Mouse (Mus musculus): ENCODE measurements at regions not wholly inside any gene's neighbourhood (a gene's known extent, or its start where the extent isn't known, plus 50 kb on each side); places are given as distances from the start of the nearest gene placed in this dataset.
A peak's percentile ranks its signal among the peaks of the same experiment; 100 is the strongest.
"Not testable (repeated sequence)": the region's sequence is repeated elsewhere in the genome, so short reads cannot be mapped to it uniquely, and the experiment has no call there.

DNA sequence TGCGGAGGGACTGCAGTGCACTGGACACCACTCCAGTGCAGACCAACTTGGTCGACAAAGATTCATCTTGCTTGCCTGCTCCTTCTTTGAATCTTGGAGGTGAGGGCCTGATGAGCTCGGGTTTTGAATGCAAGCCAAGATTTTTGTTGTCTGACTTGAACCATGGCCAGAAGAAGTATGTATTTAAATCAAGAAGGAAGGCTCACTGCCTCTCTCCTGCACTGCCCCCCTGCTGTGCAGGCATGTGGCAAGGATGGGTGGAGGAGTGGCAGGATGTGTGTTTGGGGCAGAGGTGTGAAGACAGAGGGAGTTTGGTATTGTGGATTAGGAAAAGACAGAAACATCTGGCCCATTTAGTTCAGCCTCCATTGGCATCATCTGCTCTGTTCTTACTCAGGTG, 179.1 kb downstream of the Opa1 start:
- ATAC-seq (ENCODE audit: low FRiP score, low TSS enrichment): no peak
- DNase-seq: no peak
- no peaks in the 10 kb centered on the region for H3K4me1 ChIP-seq (ENCODE audit: control insufficient read depth, insufficient read depth, low read length)
- H3K4me2 ChIP-seq (ENCODE audit: low read length): no peak overlapping the region
- no peak overlapping the region for H3K27ac ChIP-seq (replicated peaks; ENCODE audit: low read depth, low read length)
- peaks cover 5% of the 10 kb centered on the region for H3K27me3 ChIP-seq (ENCODE audit: control insufficient read depth, insufficient read depth, low read length)
- H3K9ac ChIP-seq (replicated peaks; ENCODE audit: low read length): no peak overlapping the region
- H3K36me3 ChIP-seq (ENCODE audit: control insufficient read depth, insufficient read depth, low read length): no peaks in the 10 kb centered on the region
- H3K4me3 ChIP-seq (replicated peaks; ENCODE audit: low read depth, low read length): no peak overlapping the region
- no peaks in the 10 kb centered on the region for H3K9me3 ChIP-seq (ENCODE audit: control insufficient read depth, low read length)
- WGBS: 77% methylated on average over 3 of the region's 3 CpGs

DNA sequence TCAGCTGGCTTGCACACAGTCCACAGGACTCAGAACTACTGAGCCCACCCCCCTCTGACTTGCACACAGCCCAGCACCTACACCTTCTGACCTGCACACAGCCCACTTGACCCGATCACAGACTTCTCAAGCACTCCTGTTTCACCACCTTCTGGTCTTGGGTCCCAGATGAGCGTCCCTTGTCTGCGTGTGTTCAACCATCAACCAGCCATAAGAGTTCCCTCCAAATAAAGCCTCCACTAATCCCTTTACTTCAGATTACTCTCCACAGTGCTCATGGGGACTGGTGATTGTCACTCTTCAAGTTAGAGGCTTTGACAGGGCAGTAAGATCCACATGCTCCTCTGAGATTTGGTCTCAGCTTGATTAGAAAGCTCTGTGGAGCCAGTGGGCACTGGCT, 180.3 kb downstream of the Opa1 start:
- Histone ChIP-seq H3K9me3 (ENCODE audit: control insufficient read depth, low read length) (no peaks in the 10 kb centered on the region), H3K27ac (replicated peaks; ENCODE audit: low read depth, low read length) (no peak overlapping the region), H3K4me3 (replicated peaks; ENCODE audit: low read depth, low read length) (no peak overlapping the region), H3K4me2 (ENCODE audit: low read length) (no peak overlapping the region), H3K36me3 (ENCODE audit: control insufficient read depth, insufficient read depth, low read length) (no peaks in the 10 kb centered on the region), H3K4me1 (ENCODE audit: control insufficient read depth, insufficient read depth, low read length) (no peaks in the 10 kb centered on the region), H3K9ac (replicated peaks; ENCODE audit: low read length) (no peak overlapping the region), H3K27me3 (ENCODE audit: control insufficient read depth, insufficient read depth, low read length) (no peaks in the 10 kb centered on the region; the same call in none of the 2 replicates)
- no peak for ATAC-seq (ENCODE audit: low FRiP score, low TSS enrichment)
- WGBS: 62% methylated on average over 3 of the region's 3 CpGs
- DNase-seq: no peak

DNA sequence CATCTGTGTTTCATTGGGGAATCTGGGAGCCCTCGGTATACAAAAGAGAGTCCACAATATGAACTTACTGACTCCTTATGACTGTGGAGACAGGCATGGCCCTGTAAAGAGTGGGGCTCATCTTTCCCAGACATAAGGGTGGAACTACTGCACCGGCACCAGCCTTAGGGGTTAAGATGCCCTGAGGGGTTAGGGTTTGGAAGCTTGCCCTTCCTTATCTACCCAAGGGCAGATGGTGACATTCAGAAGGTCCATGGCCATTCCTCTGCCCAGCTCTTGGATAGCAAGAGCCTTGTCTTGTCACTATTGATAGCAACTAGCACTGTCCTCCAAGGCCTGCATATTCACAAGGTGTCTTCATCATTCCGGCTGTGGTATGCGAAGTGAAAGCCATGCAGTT, 181.5 kb downstream of the Opa1 start:
- DNase-seq: no peak
- no peaks in the 10 kb centered on the region for H3K9me3 ChIP-seq (ENCODE audit: control insufficient read depth, low read length)
- WGBS: 93% methylated on average over 4 of the region's 4 CpGs

DNA sequence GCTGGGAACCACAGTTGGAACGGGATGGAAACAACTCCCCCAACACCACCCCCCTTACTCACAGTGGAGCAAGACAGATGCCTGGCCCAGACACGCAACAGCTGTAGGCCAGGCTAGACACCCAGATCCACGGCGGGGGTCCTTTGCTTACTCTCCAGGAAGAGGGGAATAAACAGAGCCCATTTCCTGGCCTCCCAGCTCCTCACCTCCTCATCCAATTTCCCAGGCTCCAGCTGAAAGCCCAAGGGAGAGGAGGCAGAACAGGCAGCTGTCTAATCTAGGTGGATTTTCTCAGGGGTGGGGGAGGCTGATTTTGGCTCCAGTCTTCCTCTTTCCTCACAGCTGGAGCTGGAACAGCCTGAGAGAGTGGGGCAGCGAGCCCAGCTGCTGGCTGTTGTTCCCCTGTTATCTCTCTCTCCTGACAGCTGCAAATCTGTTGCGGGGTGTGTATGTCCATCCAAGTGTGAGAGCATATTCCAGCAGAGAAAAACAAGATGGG, 182.7 kb downstream of the Opa1 start:
- 31% methylated on average over 6 of the region's 6 CpGs for WGBS
- ATAC-seq (ENCODE audit: low FRiP score, low TSS enrichment) (no peak), DNase-seq (peak; percentile 46)
- Histone ChIP-seq H3K27me3 (ENCODE audit: control insufficient read depth, insufficient read depth, low read length) (no peaks in the 10 kb centered on the region; the same call in 1 of the 2 replicates), H3K9ac (replicated peaks; ENCODE audit: low read length) (no peak overlapping the region), H3K4me1 (ENCODE audit: control insufficient read depth, insufficient read depth, low read length) (no peaks in the 10 kb centered on the region), H3K36me3 (ENCODE audit: control insufficient read depth, insufficient read depth, low read length) (no peaks in the 10 kb centered on the region), H3K9me3 (ENCODE audit: control insufficient read depth, low read length) (no peaks in the 10 kb centered on the region), H3K4me3 (replicated peaks; ENCODE audit: low read depth, low read length) (no peak overlapping the region), H3K27ac (replicated peaks; ENCODE audit: low read depth, low read length) (no peak overlapping the region), H3K4me2 (ENCODE audit: low read length) (no peak overlapping the region)

More for the DNA sequence above, 181.5 kb downstream of the Opa1 start:
- Histone ChIP-seq H3K4me2 (ENCODE audit: low read length) (no peak overlapping the region), H3K9ac (replicated peaks; ENCODE audit: low read length) (no peak overlapping the region), H3K4me3 (replicated peaks; ENCODE audit: low read depth, low read length) (no peak overlapping the region), H3K4me1 (ENCODE audit: control insufficient read depth, insufficient read depth, low read length) (no peaks in the 10 kb centered on the region), H3K27me3 (ENCODE audit: control insufficient read depth, insufficient read depth, low read length) (no peaks in the 10 kb centered on the region; the same call in 1 of the 2 replicates), H3K36me3 (ENCODE audit: control insufficient read depth, insufficient read depth, low read length) (no peaks in the 10 kb centered on the region), H3K27ac (replicated peaks; ENCODE audit: low read depth, low read length) (no peak overlapping the region)
- no peak for ATAC-seq (ENCODE audit: low FRiP score, low TSS enrichment)

- no peak for DNase-seq
- H3K36me3 ChIP-seq (ENCODE audit: control insufficient read depth, insufficient read depth, low read length): no peaks in the 10 kb centered on the region
- no peak for ATAC-seq (ENCODE audit: low FRiP score, low TSS enrichment)
- H3K27me3 ChIP-seq (ENCODE audit: control insufficient read depth, insufficient read depth, low read length): no peaks in the 10 kb centered on the region
- H3K4me3 ChIP-seq (replicated peaks; ENCODE audit: low read depth, low read length): no peak overlapping the region
- no peak overlapping the region for H3K4me2 ChIP-seq (ENCODE audit: low read length)
- no peaks in the 10 kb centered on the region for H3K9me3 ChIP-seq (ENCODE audit: control insufficient read depth, low read length)
- H3K4me1 ChIP-seq (ENCODE audit: control insufficient read depth, insufficient read depth, low read length): no peaks in the 10 kb centered on the region
- H3K9ac ChIP-seq (replicated peaks; ENCODE audit: low read length): no peak overlapping the region
- 83% methylated on average over 1 of the region's 1 CpGs for WGBS
- no peak overlapping the region for H3K27ac ChIP-seq (replicated peaks; ENCODE audit: low read depth, low read length)
Observed at GRCm38 (mm10) chr16:29764376-29764775, 185.2 kb downstream of the Opa1 start.

- WGBS: 95% methylated on average over 3 of the region's 3 CpGs
- not testable (repeated sequence) for H3K4me3 ChIP-seq (replicated peaks; ENCODE audit: low read depth, low read length); H3K9ac ChIP-seq (replicated peaks; ENCODE audit: low read length); H3K4me1 ChIP-seq (ENCODE audit: control insufficient read depth, insufficient read depth, low read length); DNase-seq; H3K27me3 ChIP-seq (ENCODE audit: control insufficient read depth, insufficient read depth, low read length); H3K9me3 ChIP-seq (ENCODE audit: control insufficient read depth, low read length); H3K36me3 ChIP-seq (ENCODE audit: control insufficient read depth, insufficient read depth, low read length); H3K27ac ChIP-seq (replicated peaks; ENCODE audit: low read depth, low read length); ATAC-seq (ENCODE audit: low FRiP score, low TSS enrichment); H3K4me2 ChIP-seq (ENCODE audit: low read length)
Observed at GRCm38 (mm10) chr16:29765801-29766200, 186.7 kb downstream of the Opa1 start.

DNA sequence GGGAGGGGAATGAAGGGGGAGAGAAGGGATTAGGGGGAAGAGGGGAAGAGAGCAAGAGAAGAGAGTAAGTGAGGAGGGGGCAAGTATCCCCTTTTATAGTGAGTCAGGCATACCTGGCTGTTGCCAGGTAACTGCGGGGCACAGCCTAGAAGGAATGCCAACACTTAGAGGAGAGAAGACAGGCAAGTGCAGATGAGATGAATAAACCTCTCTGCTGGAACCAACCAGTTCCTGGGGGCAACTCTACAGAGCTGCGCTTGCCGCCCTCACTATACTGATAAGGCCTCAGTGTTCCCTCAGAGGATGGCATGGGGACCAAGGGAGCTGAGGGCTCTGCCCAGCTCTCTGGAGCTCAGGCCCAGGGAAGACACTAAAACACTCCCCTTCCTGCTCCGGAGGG, 192.2 kb downstream of the Opa1 start:
- Histone ChIP-seq H3K27me3 (ENCODE audit: control insufficient read depth, insufficient read depth, low read length) (0 out of 2 replicates have a peak, but pooled peaks cover 3% of the 10 kb centered on the region), H3K9me3 (ENCODE audit: control insufficient read depth, low read length) (no peaks in the 10 kb centered on the region), H3K4me2 (ENCODE audit: low read length) (no peak overlapping the region), H3K36me3 (ENCODE audit: control insufficient read depth, insufficient read depth, low read length) (no peaks in the 10 kb centered on the region), H3K4me3 (replicated peaks; ENCODE audit: low read depth, low read length) (no peak overlapping the region), H3K9ac (replicated peaks; ENCODE audit: low read length) (no peak overlapping the region), H3K4me1 (ENCODE audit: control insufficient read depth, insufficient read depth, low read length) (peaks cover 5% of the 10 kb centered on the region; the same call in 1 of the 2 replicates), H3K27ac (replicated peaks; ENCODE audit: low read depth, low read length) (no peak overlapping the region)
- 22% methylated on average over 4 of the region's 4 CpGs for WGBS
- ATAC-seq (ENCODE audit: low FRiP score, low TSS enrichment) (no peak), DNase-seq (no peak)

DNA sequence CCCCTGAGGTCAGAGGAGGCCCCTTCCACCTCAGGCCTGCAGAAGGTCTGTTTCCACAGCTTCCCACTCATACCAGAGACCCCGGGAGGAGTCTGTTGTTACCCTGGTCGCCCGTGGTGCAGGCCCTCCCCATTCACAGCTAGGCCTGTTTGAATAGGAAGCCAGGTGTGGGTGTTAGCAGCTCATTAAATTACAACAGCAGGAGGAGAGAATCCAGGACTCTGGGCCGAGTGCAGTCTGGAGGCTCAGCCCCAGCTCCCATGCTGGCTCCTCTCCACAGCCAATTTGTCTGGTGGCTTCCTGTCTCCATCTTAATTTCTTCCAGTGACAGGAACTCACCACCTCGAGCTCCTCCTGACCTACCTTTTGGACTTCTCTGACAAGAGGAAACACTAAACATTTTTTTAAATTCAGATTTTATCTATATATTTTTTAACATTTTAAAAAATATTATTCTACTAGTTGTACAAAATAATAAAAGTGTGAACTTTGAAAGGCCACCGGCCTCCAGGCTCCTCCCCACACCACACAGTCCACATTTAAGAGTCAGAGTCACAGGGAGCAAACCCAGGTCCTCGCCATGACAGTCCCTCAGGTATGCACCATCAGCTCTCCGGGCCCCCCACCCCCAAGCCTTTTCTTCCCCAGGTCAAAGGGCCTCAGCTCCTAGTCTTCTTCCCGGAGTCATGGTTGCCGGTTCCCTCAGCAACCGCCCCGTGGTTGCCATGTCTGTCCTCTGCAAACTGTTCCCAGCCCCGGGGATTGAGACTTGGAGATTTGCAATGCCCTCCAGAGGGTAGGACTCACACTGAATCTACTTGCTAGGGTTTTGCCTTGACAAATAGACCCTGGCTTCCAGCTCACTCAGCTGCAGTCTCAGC, 192.8 kb downstream of the Opa1 start:
- no peak for ATAC-seq (ENCODE audit: low FRiP score, low TSS enrichment)
- H3K4me3 ChIP-seq (replicated peaks; ENCODE audit: low read depth, low read length): no peak overlapping the region

GRCm38 (mm10) chr16:29772609-29772988, 193.5 kb downstream of the Opa1 start:
- no peaks in the 10 kb centered on the region for H3K36me3 ChIP-seq (ENCODE audit: control insufficient read depth, insufficient read depth, low read length)
- H3K27ac ChIP-seq (replicated peaks; ENCODE audit: low read depth, low read length): no peak overlapping the region
- no peak for ATAC-seq (ENCODE audit: low FRiP score, low TSS enrichment)
- no peaks in the 10 kb centered on the region for H3K9me3 ChIP-seq (ENCODE audit: control insufficient read depth, low read length)
- H3K27me3 ChIP-seq (ENCODE audit: control insufficient read depth, insufficient read depth, low read length): 0 out of 2 replicates have a peak, but pooled peaks cover 3% of the 10 kb centered on the region
- 64% methylated on average over 12 of the region's 12 CpGs for WGBS
- peaks cover 5% of the 10 kb centered on the region; the same call in 1 of the 2 replicates for H3K4me1 ChIP-seq (ENCODE audit: control insufficient read depth, insufficient read depth, low read length)
- no peak overlapping the region for H3K9ac ChIP-seq (replicated peaks; ENCODE audit: low read length)
- no peak overlapping the region for H3K4me3 ChIP-seq (replicated peaks; ENCODE audit: low read depth, low read length)
- no peak for DNase-seq
- H3K4me2 ChIP-seq (ENCODE audit: low read length): no peak overlapping the region

More for the DNA sequence above, 192.8 kb downstream of the Opa1 start:
- Histone ChIP-seq H3K4me1 (ENCODE audit: control insufficient read depth, insufficient read depth, low read length) (peaks cover 5% of the 10 kb centered on the region; the same call in 1 of the 2 replicates), H3K4me2 (ENCODE audit: low read length) (no peak overlapping the region), H3K9me3 (ENCODE audit: control insufficient read depth, low read length) (no peaks in the 10 kb centered on the region), H3K36me3 (ENCODE audit: control insufficient read depth, insufficient read depth, low read length) (no peaks in the 10 kb centered on the region), H3K27me3 (ENCODE audit: control insufficient read depth, insufficient read depth, low read length) (0 out of 2 replicates have a peak, but pooled peaks cover 3% of the 10 kb centered on the region), H3K9ac (replicated peaks; ENCODE audit: low read length) (no peak overlapping the region), H3K27ac (replicated peaks; ENCODE audit: low read depth, low read length) (no peak overlapping the region)
- 13% methylated on average over 13 of the region's 13 CpGs for WGBS
- DNase-seq: peak; percentile 15
